Mouse (Mus musculus) adrenal gland, postnatal 25 days (tissue): ENCODE measurements at regions not wholly inside any gene's neighbourhood (a gene's known extent, or its start where the extent isn't known, plus 50 kb on each side); places are given as distances from the start of the nearest gene placed in this dataset.

Experiments used
- DNase-seq: peaks from one replicate; pipeline ENCODE4 v3.0.0; 2021; ENCODE audit warnings: mixed read lengths

DNA sequence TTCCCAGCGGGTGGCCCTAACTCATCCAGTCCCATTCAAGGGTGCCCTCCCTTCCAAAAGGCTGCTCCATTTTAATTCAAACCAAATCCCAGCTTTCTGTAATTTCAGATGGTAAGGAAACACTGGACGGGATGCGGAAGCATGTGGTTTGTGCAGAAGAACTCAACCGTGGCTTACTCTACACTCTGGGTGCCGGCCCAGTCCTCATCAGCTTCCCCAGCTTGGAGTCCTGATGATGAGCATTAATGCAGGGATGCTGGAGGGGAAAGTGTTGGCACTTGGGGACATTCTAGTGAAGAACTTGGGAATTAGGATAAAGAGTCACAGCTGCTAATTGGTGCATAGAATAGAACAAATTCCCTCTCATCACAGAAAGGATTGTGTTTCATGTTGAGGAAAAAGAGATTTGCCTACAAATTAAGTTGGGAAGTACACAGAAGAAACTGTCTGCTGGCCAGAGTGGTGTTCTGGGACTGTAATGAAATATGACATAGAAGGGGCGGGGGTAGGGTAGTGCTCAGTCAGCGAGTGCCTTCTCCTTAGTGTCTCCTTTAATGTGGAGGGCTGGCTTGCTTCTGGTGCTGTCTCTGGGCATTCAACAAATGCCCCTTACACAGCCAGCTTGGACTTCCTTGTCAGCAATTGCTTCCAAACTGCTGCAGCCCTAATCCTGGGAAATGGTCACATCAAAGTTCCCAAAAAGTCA lies 285.0 kb upstream of the Bmper start:
- DNase-seq = no peak

DNA sequence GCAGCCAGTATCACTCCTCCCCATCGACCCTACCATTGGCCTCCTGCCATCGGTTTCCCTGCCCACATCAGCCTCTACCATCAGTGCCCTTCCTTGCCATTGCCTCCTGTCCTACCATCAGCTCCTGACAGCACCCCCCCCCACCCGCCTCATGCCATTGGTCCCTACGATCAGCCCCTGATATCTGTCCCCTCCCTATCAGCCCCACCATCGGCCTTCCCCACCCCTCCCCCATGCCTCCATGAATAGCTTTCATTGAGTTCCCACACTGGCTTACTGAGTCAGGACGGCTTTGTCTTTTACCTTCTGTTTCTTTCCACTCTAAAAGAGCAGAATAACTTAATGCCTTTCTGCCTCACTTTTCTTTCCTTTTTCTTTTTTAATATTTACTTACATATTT lies 277.9 kb upstream of the Bmper start:
- DNase-seq = no peak

- no peak for DNase-seq
These were observed 277.4 kb upstream of the Bmper start for GRCm38 (mm10) chr9:22945426-22945955.

GRCm38 (mm10) chr9:22952571-22953442 lies 270.1 kb upstream of the Bmper start:
- DNase-seq = no peak

- DNase-seq = no peak
These were observed 260.5 kb upstream of the Bmper start for GRCm38 (mm10) chr9:22962269-22962815.

DNA sequence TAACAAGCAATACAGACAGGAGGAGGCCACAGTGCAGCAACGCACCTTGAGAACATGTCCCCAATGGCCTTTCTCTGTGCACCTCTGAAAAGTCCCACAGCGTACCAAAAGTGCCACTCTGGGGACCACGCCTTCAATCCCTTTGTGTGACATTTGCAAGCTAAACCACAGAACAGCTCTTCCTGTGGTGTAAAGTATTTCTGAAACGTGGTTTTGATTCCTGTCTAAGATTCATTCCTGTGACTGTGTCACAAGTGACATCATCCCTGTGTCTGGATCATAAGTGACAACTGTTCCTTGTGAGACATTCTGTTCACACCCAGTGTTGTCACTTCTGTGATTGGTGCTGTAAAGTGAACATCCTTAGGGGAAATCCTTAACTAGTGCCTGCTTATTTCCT lies 251.6 kb upstream of the Bmper start:
- no peak for DNase-seq

- DNase-seq = no peak
These were observed 246.1 kb upstream of the Bmper start for GRCm38 (mm10) chr9:22976748-22977147.

- no peak for DNase-seq
These were observed 243.2 kb upstream of the Bmper start for GRCm38 (mm10) chr9:22979627-22980026.

DNA sequence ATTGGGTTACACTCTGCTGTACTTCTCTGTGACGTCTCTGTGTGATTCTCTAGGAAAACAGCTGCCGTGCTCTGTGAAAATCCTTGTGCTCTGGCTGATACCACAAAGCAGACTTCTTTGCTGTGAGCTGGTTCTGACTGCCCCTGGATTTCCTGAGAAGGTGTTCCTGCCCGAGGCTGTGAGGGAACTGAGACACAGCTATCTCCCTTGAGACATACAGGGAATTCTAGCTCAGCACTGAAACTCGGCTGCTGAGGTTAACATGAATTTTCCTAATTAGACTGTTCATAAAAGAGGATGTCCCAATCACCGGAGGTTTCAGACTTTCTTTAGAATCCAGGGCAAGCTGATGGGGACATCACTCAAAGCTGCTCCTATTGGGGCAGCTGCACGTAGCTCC lies 233.4 kb upstream of the Bmper start:
- DNase-seq = no peak

DNA sequence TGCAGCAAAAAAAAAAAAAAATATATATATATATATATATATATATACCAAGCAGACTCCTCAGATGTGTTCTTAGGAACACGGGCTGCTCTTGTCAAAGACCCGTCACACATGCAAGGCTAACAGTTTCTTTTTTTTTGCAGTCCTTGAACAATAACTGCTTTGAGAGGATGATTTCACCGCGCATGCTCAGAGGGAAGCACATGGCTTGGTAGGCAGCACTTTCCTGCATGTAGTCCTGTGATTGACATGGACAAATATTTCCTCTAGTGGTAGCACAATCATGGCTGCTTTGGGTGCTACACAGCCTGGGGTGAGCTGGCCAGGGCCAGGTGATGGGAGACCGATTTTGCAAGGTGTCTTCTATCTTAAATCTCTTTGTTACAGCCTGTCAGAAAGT lies 229.3 kb upstream of the Bmper start:
- DNase-seq = no peak

- DNase-seq = no peak
These were observed 227.3 kb upstream of the Bmper start for GRCm38 (mm10) chr9:22995564-22995963.

DNA sequence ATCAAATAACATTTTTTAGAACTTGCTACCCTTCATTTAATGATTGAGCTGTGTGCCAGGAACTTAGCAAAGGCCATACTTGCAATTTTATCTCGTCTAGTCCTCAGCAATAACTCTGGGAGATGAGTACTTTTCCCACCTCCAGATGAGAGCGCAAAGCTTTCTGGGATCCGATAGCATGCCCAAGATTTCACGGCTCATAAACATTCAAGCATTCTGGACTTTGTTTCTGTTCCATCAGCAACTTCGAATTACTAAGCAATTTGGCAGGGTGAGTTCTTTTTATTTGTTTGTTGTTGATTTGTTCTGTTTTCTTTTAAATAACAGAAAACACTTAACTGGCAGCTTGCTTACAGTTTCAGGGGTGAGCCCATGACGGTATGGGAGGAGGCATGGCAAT lies 224.6 kb upstream of the Bmper start:
- no peak for DNase-seq

DNA sequence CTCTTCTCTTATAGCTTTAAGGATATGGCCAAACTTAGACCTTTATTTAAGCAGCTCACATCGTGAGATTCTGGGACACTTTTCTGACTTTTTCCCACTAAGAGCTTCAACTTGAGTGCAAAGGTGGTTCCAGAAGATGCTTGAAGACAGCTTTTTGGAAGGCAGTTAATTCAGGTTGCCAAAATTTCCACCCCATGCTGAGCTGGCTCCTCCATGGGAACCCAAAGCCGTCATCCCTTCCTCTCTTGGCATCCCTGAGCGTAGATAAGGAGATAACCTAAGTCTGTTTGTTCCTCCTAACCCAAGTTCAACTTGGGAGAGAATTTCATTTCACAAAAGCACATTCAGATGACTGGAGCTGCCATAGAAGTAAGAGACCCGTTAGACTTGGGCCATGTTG lies 223.7 kb upstream of the Bmper start:
- no peak for DNase-seq

GRCm38 (mm10) chr9:23000200-23000599 lies 222.7 kb upstream of the Bmper start:
- no peak for DNase-seq

- no peak for DNase-seq
These were observed 219.4 kb upstream of the Bmper start for GRCm38 (mm10) chr9:23003195-23004061.

DNA sequence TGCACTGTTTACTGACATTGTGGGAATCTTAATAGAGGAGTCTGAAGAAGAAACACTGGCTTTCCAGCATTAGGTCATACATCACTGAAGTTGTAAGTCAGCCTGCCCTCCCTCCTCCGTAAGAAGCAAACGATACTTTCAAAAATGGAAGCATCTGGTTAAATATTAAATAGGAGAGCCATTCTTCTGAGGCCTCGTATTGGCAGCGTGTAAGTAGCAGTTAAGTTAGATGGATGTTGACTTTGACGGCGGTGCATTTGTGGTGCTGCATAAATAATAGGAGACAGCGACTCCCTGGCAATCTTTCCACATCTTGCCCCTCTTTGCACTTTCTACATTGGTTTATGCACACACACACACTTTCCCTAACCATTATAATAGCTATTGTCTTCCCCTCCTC lies 217.9 kb upstream of the Bmper start:
- DNase-seq = no peak

GRCm38 (mm10) chr9:23009462-23010183 lies 213.3 kb upstream of the Bmper start:
- no peak for DNase-seq

DNA sequence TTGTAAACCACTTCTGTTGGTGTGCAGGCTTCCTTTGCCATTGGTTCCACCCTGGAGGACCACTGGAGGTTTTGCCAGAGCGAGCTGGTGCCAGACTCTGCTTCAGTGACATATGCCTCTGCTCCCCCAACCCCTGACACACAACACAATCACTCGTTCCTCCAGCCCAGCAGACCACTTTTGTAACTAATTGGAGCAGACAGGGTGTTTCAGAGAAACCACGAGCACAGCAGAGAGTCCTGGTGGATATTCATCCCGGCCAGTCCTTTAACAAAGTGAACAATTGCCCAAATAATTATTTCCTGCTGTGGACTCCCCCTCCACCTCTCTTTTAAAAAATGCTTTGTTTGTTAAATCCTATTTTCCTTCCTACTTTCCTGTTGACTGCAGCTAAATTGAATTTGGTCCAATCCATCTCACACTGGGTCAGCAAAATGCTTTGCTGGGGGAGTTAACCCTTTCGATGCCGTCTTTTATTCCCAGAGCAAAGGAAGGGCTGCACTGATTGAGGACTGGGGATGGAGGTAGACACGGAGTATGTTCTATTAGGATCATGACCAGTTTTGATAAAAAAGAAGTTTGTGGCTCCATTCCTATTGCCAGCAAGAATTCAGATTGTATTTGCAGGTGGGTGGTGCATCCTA lies 211.4 kb upstream of the Bmper start:
- DNase-seq = no peak

DNA sequence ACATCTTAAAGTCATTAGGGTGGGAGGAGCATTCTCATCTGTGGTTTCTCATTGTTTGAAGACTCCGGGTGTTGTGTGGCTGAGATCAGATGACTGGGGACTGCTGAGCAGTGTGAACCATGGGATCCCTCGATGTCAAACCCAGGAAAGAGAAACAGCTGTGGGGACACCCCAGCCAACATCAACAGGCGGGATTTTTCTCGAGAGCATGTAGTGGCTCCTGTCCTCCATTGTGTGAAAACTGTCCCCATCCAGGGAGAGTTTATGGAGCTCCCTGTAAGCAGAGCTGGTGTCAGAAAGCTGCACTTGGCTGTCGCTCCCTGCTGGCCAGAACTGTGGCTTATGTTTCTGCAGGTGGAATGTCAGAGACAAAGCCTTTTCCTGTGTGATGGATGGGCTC lies 210.7 kb upstream of the Bmper start:
- DNase-seq = no peak

DNA sequence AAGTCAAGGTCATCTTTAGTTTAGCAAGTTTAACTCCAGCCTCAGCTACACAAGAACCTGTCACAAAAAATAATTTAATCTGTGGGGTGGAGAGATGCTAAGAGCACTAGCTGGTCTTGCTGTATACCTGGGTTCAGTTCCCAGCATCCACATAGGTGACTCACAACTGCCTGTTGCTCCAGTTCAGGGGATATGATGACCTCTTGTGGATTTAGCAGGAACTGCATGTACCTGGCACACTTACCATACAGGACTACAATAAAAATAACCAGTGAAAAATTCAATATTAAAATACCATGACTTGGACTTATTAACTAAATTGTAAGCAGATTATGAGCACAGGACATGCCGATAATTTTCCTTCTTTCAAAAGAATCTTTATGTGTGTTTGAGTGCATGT lies 206.1 kb upstream of the Bmper start:
- no peak for DNase-seq

DNA sequence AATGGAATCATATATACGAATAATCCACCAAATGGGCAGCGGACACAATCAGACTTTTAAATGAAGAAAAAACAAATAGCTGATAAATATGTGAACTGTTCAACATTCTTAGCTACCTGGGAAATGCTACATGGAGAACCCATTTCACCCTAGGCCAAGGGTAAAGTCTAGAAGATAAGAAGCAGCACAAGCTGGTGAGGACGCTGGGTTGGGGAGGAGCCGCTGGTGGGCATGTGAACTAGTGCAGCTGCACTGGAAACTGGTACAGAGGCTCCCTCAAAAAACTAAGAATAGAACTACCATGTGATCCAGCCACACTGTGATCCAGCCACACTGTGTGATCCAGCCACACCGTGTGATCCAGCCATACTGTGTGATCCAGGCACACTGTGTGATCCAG lies 198.8 kb upstream of the Bmper start:
- no peak for DNase-seq
